Mouse (Mus musculus) lung, adult 18-20 months (tissue): ENCODE results near the gene Il6st.

Experiments
- DNase-seq, 2 experiments: peaks; one replicate each; pipeline ENCODE4 v3.0.0; 2022; ENCODE audit warnings: mixed read lengths in 2 of 2

Gene Il6st

DNA sequence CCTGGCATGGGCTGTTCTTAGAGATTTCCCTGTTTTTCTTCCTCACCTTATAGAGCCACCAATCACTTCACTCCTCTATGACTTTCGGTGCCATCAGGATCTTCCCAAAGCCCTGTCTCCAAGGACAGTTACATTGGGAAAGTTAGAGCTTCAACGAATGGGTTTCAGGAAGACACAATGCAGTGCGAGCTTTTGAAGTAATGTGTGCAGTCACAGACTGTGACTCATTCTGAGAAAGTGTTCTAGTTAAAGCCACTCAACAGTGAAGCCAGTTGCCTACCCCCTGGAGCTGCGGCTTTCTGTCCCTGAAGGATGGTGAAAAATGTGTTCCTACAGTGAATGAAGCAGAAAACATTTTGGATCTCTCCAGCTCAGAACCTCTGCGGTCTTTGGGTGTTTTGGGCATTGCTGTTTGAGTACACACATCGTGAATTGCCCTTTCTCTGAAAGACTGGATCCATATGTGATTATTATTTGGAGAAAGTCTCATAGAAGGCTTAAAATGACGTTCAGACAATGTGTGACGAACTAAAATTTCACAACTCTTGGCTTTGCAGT lies 16.7 kb upstream of the Il6st start:
- DNase-seq: no peak

DNA sequence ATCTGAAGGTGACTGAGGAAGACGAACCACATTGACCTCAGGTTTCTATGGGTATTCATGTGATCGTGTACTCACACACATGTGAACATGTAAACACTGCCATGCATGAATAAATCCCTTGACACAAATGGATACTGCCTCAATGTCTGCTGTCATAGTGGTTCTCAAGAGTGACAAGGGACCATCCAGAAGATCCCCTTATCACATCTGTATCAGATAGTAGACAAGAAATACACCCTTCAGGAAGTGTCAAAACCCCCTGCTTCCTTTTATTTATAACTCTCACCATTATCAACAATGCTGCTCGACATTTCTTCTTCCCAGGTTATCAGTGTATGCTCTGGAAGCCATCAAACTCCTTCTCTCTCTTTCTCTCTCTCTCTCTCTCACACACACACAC lies 13.7 kb upstream of the Il6st start:
- no peak for DNase-seq

DNA sequence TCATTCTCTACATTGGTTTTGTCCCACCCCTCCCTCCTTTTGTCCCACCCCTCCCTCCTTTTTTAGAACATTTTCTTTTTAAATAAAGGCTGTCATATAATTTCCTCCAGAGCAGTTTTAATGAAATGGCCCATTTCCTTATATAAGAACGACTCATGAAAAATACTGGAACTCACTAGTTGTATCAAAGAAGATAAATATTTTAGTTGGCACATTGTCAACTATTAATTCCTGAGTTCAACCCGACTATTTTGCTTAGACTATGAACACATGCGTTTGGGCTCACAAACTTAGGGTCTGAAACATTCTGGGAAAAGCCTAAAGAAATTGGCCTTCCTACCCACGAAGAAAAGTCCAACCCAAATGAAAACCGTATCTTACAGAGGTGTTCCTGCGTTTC lies 6.5 kb upstream of the Il6st start:
- no peak for DNase-seq

DNA sequence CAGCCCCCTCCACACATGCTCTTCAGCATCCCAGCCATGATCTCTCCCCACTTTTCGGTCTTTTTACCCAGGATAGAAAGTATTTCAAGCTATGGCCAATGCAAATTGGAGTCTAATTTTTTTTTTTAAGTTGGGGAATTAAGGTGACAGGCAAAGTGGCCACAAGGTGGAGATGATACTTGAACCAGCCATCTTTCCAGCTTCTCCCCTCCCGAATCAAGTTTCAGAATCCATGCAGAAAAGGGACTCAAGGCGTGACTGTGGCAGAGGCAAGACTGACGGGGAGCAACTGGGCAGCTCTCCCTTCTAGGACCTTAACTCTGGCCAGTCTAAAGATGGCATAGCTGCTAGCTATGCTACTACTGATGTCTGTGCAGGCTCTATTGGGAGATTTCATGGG lies 5.9 kb upstream of the Il6st start:
- DNase-seq: no peak

DNA sequence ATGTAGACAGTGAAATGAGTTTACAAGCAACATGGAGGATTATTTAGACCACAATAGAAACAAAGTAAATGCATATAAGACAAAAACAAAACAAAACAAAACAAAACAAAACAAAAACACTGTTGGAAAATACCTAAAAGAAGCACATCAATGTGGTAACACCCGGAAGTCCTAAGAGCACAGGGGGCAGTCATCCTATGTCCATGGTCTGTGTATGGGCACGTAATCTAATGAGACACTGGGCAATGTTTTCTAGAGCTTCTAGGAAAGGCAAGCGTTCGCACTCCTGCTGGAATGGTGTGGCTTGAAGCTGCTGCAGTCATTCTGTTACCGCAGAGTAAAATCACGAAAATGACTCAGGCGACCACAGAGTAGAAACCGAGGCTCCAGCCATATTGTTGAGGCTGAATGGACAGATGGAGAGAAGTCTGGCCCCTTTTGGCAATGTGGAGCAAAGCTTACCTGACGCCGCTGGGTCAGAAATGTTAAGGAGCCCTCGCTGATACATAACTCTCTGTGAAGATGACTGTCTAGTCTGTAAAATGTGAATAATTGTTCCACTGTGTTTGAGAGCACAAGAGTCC lies 5.3 kb upstream of the Il6st start:
- no peak for DNase-seq

DNA sequence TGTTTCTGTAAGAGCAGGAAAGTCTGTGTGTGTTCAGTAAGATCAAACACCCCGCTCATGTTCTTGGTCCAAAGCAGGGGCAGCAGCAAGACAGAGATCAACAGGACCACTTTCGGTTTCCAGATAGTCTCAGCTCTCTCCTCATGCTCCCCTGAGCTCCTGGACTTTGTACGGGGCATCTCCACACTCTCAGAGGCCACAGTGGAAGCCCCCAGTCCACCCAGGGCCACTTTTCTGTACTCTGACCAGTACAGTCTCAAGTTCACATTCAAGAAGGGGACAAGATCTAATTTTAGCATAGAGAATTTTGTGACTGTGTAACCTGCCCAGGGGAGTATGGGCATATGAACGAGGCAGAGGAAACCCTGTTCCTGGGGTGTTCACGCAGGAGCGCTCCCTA lies 3.9 kb upstream of the Il6st start:
- no peak for DNase-seq

DNA sequence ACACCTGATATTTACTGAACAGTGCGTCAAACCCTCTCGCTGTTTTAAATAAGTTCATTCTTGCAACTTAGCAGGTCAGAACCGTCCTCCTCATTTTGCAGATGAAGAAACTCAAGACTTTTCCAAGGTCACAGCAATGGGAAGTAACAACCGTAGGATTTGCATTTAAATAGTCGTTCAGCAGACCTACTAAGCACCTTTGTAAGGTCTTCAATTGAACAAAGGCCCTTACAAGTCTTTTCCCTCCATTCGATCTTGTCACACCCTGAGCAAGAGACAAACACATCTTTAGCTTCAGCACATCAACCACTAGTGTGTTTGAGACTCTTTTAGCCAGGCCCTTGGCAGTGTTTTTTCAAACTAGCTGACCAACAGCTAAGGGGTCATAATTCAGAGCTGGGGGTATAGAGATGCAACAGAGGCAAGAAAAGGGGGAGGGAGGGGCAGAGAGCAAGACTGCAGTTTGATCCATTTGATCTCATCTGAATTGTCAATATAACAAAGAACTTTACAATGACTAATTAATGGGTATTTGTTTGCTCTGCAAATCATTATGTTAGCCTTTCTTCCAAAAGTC lies 1.4 kb upstream of the Il6st start:
- DNase-seq: no peak

DNA sequence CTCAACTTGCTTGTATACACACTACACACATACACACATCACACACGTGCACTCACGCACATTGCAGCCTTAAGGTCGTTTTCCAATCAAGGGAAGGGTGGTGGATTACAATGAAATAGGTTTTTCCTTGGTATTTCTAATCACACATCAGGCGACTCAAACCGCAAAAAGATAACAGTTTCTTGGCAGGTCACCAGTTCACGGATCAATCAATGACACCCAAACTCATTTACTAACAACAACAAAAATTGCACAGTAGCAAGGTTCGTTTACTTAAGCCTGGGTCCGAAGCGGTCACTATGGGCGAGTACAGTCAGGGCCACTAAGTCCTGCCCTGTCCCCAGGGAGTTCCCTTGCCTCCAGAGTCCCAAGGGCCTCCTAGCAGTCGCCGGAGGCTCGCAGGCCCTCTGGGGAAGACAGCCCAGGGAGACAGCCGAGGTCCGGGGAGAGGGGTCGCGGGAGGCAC lies 500 bp upstream of the Il6st start:
- no peak for DNase-seq

DNA sequence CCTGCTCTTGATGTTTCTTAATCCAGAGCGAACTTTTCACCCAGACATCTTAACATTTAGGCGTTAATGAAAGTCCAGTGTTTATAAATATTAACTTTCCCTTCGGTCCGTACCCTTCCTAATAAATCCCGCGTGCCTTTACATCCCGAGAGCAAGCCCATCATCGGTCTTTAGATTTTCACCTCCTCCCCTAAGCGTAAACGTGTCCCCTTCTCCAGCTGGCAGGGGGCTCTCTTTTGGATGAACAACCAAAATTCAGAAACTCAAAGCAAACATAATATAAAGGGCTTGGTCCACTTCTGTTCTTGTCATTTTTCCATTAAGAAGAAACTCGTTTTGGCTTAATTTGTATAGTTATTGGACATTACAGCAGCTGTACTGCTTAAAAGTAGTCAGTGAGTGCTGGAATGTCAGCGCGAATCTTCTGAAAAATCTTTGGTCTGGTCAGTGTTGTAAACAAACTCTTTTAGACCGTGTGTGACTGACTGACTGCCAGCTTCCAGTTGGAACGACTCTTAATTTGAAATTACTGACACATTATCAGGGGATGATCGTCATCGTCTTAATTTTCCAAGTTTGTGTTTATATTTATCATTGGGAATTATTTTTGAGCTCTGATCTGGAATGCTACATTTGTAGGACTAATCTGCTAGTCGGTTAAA lies 887 bp downstream of the Il6st start:
- peak in 1 of 2 experiments; percentile 51 for DNase-seq

DNA sequence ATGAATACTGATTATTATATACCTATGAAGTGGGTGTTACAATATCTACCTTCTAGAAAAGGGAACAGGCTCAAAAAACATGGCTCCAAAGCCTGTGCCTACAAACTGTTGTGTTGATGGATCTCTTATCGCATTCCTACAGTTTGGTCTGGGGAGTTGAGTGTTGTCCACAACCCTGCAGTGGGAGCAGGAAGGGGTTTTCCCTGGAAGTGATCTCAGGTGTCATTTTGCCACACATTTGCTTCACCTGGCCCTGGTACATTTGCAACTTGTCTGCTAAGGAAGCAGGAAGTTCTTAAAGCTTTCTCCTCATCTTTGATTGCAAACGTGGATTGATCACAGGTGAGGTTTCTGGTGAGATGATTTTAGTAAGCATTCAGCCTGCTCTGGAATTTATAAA lies 1.7 kb downstream of the Il6st start:
- no peak for DNase-seq

DNA sequence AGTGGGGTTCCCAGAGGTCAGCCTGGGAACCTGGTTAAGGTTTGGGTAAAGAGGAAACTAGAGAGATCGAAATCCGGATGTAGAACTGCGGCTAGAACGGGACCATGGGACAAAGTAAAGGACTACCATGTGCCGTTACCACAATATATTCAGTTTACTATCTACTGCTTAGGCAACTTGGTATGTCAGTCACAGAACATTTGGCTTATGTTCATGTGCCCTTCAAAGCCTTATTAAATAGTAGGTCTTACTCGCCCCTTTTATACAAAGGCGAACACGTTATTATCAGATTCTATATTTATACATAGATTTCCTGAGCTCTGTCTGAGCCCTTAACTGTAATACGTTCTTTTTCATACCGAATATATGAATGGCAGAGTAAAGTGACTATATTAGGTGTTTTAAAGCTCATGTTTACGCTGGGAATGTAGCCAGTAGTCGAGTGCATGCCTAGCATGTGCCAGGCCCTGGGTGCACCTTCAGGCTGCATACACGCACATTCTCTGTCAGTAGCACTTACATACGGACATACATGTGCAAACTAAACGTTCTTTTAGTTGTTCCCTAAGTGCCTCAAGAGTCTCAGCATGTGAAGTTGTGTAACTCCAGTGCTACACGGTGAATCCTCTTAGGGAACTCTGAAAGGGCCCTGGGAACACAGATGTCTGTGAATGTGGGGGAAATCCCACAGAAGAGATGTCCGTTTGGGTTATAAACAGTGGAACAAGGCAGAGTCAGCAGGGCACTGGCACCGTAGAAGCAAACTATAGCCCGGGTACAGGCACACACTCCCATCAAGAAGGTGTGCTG lies 2.5 kb downstream of the Il6st start:
- peak in 1 of 2 experiments; percentile 33 for DNase-seq

DNA sequence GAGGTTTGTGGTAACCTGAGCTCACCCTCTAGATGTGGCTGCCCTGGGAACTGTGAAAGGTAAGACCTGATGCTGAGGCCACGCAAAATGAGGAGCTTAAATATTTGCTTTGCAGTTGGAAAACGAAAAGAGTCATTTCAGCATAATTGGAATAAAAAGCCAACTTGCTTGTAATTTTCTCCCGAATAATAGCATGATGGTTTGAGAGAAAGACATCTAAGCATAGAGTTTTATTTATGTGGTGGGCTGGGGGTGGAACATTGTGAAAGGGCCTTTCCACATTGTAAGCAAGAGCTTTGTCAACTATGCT lies 3.0 kb downstream of the Il6st start:
- DNase-seq: no peak

DNA sequence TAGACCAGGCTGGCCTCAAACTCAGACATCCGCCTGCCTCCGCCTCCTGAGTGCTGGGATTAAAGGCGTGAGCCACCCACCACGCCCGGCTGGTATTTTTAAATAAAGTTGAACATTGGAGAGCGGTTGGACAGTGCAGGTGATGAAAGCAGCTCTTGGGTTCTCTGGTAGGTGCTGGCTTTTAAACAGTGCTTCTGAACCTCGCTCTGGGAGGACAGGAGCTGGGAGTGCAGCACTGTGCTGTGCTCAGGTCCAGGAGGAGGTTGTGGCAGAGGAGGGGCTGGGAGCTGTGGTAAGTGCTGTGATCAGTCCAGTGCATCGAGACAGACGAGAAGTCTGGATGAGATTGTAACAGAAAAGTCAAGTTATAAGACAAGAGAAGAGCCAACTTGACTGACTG lies 3.5 kb downstream of the Il6st start:
- DNase-seq: no peak

DNA sequence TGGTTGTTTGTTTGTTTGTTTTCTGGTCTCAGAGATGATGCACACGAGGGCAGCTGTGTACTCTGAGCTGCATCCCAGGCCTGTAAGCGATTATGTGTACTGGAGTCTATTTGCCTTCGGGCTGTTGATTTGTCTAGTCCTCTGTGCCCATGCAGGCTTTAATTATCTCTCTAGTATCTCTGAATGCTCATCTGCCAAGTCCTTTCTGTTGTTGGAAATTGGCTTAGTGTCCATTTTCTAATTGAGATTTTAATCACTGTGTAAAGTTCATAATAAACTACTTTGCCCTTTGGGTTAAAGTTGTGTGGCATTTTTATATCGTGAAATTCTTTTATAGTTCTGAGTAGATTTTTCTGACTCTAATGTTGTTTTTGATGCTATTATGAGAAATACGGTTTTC lies 5.6 kb downstream of the Il6st start:
- no peak for DNase-seq

DNA sequence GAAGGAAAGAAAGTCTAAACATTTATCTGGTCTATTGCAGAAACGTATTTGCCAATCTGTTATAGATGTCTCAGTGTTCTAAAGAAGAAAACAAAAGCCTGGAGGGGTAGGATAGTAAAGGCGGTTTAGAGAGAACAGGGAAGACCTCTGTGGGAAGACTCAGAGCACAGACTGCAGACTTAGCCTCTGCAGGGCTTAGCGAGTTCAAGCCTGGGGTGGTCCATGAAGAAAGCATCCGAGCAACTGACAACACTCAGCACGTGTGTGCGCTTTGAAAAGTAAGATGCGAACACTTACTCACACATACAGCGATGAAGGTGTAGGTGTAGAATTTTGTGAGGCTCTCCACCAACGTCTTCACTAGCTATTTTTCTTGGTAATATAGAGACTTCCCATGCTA lies 7.3 kb downstream of the Il6st start:
- DNase-seq: no peak

DNA sequence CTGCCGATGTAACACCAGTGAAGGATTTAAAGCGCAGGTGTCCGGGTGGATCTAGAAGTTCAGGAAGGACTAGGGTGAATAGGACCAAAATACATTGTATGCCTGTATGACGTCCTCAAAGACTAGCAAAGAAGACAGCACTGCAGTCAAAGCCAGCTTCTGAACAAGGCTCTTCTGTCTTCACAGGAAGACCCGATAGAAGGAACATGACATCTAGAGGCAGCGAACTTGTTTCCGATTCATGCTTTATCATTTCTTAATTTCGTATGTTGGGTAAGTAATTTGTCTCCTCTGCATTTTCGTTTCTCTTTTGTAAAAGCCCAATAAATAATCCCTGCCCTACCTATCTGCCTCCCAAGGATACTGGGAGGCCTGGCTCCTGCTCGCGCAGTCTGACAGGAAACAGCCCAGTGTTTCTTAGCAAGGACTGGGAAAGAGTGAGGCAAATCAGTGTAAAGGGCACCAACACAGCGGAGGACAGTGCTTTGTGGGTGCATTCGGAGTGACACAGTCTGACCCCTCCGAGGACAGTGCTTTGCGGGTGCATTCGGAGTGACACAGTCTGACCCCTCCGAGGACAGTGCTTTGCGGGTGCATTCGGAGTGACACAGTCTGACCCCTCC lies 8.6 kb downstream of the Il6st start:
- DNase-seq: no peak

DNA sequence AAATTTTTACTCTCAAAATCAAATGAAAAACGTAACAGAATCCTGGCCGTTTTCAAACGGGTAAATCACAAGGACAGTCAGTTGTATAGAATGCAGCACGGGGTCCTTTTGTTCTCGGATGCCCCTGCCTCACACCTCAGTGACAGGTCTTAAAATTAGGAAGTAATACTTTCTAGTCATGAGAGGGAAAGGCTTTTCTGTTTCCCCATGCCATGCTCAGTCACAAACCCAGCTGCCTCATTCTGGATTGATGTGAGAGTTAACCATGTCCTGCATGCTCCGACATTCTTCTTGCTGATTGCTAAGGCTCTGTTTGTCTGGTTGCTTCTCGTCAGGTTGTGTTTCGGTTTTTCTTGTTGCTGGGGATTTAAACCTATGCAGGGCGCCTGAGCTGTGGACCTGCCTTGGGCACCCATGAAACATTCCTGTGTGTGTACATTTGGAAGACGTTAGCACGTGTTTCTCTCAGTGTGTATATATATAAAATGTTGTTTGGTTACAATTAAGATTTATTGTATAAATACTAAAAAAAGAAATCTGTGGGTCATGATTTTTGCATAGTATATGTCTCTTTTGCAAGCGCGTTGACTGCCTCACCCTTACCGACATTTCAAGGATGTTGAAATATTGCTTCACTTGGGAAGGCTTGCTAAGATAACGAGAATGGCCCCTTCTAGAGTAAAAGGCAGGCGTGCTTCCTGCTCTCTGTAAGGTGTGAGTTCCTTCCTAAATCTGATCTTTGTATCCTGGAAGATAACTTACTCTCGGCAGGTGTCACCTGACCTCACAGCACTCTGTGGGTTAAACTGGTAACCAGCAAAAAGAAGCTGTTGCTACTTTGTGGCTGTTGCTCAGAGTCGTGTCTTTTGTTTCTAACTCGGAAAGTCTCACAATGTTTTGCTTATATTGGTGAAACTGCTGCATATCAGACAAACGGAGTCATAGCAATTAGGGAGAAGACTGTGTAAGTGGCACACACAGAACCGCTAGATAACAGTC lies 10.2 kb downstream of the Il6st start:
- DNase-seq: no peak

DNA sequence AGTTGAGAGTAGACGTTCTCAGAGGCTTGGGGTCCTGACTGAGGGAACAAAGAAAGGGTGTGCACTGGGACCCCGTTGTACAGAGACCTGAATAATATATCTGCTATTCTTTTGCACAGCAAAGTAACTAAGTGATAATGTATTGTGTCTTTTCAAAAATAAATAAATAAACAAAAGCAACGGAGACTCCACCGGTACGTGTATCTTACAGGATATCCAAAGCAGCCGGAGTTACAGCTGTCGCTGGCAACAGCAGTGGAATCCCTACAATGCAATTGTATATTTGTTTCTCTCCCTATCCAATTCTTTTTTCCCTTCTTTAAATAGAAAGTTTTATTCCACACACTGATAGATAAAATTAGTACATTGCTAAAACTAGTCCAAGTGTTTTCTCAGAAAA lies 15.2 kb downstream of the Il6st start:
- DNase-seq: no peak

DNA sequence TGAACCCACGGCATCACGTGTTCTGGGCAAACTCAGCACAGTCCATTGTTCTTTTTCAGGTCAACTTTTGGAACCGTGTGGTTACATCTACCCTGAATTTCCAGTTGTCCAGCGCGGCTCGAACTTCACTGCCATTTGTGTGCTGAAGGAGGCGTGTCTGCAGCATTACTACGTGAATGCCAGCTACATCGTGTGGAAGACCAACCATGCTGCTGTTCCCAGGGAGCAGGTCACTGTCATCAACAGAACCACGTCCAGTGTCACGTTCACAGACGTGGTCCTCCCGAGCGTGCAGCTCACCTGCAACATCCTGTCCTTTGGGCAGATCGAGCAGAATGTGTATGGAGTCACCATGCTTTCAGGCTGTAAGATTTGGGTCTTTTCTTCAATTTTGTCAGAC lies 16.1 kb downstream of the Il6st start:
- DNase-seq: no peak

DNA sequence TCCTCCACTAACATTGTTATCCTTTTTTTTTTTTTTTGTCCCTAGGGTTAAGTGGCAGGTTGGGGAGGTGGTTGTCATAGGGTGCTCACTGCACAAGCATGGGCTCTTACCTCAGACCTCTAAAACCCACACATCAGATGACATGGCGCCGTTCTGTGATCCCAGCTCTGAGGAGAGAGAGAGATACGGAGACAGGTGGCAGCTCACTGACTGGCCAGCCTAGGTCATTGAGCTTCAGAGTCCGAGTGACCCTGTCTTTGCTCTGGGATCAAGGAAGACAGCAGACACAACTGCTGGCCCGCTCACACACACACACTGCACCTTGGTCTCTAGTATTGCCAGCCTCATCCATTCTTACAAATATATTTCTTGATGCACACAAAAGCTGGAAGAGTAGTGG lies 18.7 kb downstream of the Il6st start:
- no peak for DNase-seq

DNA sequence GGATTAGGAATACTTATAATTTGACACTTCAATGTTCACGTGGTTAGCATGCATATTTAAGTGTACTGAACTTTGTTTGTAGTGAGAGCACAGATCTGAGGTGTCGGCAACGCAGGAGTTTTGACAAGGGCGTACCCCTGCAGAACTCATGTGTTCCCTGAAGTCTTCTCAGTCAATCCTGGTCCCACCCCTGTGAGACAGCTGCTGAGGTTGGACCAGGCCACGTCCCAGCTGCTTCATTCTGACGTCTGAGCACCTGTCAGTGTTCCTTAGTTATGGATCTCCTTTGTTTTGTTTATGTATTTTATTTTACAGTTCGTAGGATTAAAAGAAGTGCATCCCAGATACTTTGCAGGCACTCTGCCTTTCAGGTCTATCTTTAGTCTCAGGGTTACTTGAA lies 19.1 kb downstream of the Il6st start:
- DNase-seq: no peak

DNA sequence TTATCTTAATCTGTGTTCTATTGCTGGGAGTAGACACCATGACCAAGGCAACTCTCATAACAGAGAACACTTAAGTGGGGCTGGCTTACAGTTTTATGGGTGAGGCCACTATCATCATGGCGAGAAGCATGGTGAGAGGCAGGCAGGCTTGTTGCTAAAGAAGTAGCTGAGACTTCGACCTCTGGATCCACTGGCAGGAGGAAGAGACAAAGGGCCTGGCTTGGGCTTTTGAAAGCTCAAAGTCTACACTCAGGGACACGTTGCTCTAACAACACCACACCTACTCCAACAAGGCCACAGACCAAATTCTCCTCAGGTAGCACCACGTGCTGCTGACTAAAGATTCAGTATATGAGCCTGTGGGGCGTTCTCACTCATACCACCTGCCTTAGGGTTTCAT lies 22.4 kb downstream of the Il6st start:
- no peak for DNase-seq
